Mouse (Mus musculus) intestine, embryonic 16.5 days (tissue): ENCODE data around the gene Ets1. TPM values are rescaled to one million over a fixed set of nuclear protein-coding genes. Genes with fewer than 3 reads are reported as not detected.

Source experiments
- ATAC-seq: fragments of 200-750 bp; cut with Nextera tagmentation; 2 replicates; pipeline ENCODE4 v1.8.0; 2017; ENCODE audit warnings: moderate TSS enrichment, moderate library complexity
- H3K27ac ChIP-seq: fragments of 300-500 bp; sonication (generic); 2 replicates; pipeline ENCODE4 v1.5.1; 2014; ENCODE audit warnings: mild to moderate bottlenecking, low read length
- H3K27me3 ChIP-seq: fragments of 300-500 bp; sonication (generic); replicated peaks from 2 replicates; pipeline ENCODE4 v1.6.1; 2014; ENCODE audit warnings: low read length, control low read depth, mixed read lengths; ENCODE audit not compliant: control insufficient read depth, insufficient read depth
- H3K36me3 ChIP-seq: fragments of 300-500 bp; sonication (generic); 2 replicates; pipeline ENCODE4 v1.6.1; 2014; ENCODE audit warnings: low read length, control low read depth; ENCODE audit not compliant: control insufficient read depth, insufficient read depth
- H3K4me1 ChIP-seq: fragments of 300-500 bp; sonication (generic); 2 replicates; pipeline ENCODE4 v1.6.1; 2014; ENCODE audit warnings: low read length, control low read depth, mixed read lengths; ENCODE audit not compliant: control insufficient read depth, insufficient read depth
- H3K4me2 ChIP-seq: fragments of 300-500 bp; sonication (generic); 2 replicates; pipeline ENCODE4 v1.6.1; 2014; ENCODE audit warnings: low read depth, low read length, control low read depth
- H3K4me3 ChIP-seq: fragments of 300-500 bp; sonication (generic); 2 replicates; pipeline ENCODE4 v1.5.1; 2014; ENCODE audit warnings: mild to moderate bottlenecking, low read length
- H3K9ac ChIP-seq: fragments of 300-500 bp; sonication (generic); 2 replicates; pipeline ENCODE4 v1.6.1; 2014; ENCODE audit warnings: low read depth, low read length
- H3K9me3 ChIP-seq: fragments of 300-500 bp; sonication (generic); 2 replicates; pipeline ENCODE4 v1.6.1; 2016; ENCODE audit warnings: low read length, control low read depth; ENCODE audit not compliant: control insufficient read depth
- WGBS: fragments of 180-500 bp; shearing (Covaris S2); extraction: QIAGEN DNeasy Blood & Tissue Kit; methylation state at CpG from one replicate; pipeline ENCODE4 v1.1.7; 2014; 5-methylcytosine and 5-hydroxymethylcytosine counted together
- polyA plus RNA-seq: library from polyadenylated mRNA; unstranded; fragments of >200 nt; fragmentation: Nextera tagmentation; extraction: Ambion mirVana; gene quantifications from 2 replicates; pipeline ENCODE4 v1.2.1, GENCODE M21; 2015

The Ets1 gene
- polyA plus RNA-seq, 1 experiment from 2014 or later = 33.0 TPM

DNA sequence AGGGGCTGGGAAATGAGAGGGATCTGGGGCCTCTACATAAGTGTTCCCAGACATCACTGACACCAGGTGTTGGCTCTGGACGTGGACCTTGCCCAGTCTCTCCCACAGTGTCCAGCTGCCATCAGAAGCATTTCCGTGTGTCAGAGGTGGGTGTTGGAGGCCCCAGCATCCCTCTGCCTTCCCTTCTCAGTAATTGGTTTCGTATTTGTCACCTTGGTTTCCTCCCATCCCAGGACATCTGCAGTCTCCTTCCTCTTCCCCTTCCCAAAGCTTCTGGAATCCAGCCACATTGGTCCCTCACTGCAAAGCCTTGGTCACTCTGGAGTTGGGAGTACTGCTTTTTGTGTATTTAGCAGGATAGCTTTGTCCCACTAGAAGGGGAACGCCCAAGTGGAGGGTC is 75.7 kb downstream of the Ets1 start:
- no peaks in the 10 kb centered on the region for H3K36me3 ChIP-seq
- H3K27ac ChIP-seq = no peak overlapping the region
- H3K9ac ChIP-seq = no peak overlapping the region
- H3K9me3 ChIP-seq = no peaks in the 10 kb centered on the region
- 68% methylated on average over 4 of the region's 4 CpGs for WGBS
- no peak overlapping the region for H3K4me3 ChIP-seq
- ATAC-seq = peak; percentile 41; the same call in 1 of the 2 replicates
- H3K4me1 ChIP-seq = peaks cover 56% of the 10 kb centered on the region
- no peaks in the 10 kb centered on the region for H3K27me3 ChIP-seq
- H3K4me2 ChIP-seq = no peak overlapping the region

GRCm38 (mm10) chr9:32712383-32712910 is 76.4 kb downstream of the Ets1 start:
- no peak for ATAC-seq
- Histone ChIP-seq H3K4me2 (no peak overlapping the region), H3K4me3 (no peak overlapping the region), H3K36me3 (no peaks in the 10 kb centered on the region), H3K27ac (no peak overlapping the region), H3K27me3 (no peaks in the 10 kb centered on the region), H3K9ac (no peak overlapping the region), H3K4me1 (peaks cover 61% of the 10 kb centered on the region), H3K9me3 (no peaks in the 10 kb centered on the region)
- WGBS = 86% methylated on average over 7 of the region's 7 CpGs

- Histone ChIP-seq H3K9ac (no peak overlapping the region), H3K4me3 (no peak overlapping the region), H3K4me1 (peaks cover 64% of the 10 kb centered on the region), H3K36me3 (no peaks in the 10 kb centered on the region), H3K4me2 (no peak overlapping the region), H3K27me3 (no peaks in the 10 kb centered on the region), H3K27ac (no peak overlapping the region), H3K9me3 (no peaks in the 10 kb centered on the region)
- ATAC-seq = no peak
- WGBS = 89% methylated on average over 1 of the region's 1 CpGs
Observed at GRCm38 (mm10) chr9:32713106-32713505, 77.1 kb downstream of the Ets1 start.

GRCm38 (mm10) chr9:32713790-32714189 is 77.8 kb downstream of the Ets1 start:
- H3K4me3 ChIP-seq = no peak overlapping the region
- no peak overlapping the region for H3K9ac ChIP-seq
- H3K4me1 ChIP-seq = peaks cover 66% of the 10 kb centered on the region
- H3K27me3 ChIP-seq = no peaks in the 10 kb centered on the region
- H3K27ac ChIP-seq = no peak overlapping the region
- WGBS = 49% methylated on average over 4 of the region's 4 CpGs
- H3K9me3 ChIP-seq = no peaks in the 10 kb centered on the region
- no peak overlapping the region for H3K4me2 ChIP-seq
- ATAC-seq = no peak
- H3K36me3 ChIP-seq = no peaks in the 10 kb centered on the region

DNA sequence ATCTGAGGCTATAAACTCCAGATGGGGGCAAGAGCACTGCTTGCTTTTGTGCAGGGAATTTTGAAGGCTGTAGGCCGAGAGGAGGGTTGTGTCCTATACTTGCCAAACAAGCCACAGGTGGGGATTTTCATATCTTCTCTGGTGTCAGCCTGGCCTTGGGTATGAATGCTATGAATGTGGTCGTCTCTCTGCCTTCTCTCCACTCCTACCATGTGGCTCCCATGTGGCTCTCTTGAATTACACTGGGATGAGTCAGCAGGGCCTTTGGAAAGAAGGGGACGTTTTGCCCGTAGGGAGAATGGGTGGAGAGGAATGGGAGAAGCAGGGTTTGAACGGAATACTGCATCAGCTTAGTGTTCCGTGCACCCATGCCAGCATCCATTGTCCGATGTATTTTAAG is 78.5 kb downstream of the Ets1 start:
- Histone ChIP-seq H3K27me3 (no peaks in the 10 kb centered on the region), H3K4me3 (no peak overlapping the region), H3K4me2 (no peak overlapping the region), H3K36me3 (no peaks in the 10 kb centered on the region), H3K9ac (no peak overlapping the region), H3K27ac (no peak overlapping the region), H3K4me1 (peaks cover 62% of the 10 kb centered on the region), H3K9me3 (no peaks in the 10 kb centered on the region)
- no peak for ATAC-seq
- 56% methylated on average over 7 of the region's 7 CpGs for WGBS

- peaks cover 64% of the 10 kb centered on the region for H3K4me1 ChIP-seq
- peak; percentile 66 for ATAC-seq
Observed at GRCm38 (mm10) chr9:32715806-32716466, 79.9 kb downstream of the Ets1 start.

GRCm38 (mm10) chr9:32717268-32717920 is 81.4 kb downstream of the Ets1 start:
- no peak for ATAC-seq
- Histone ChIP-seq H3K9me3 (no peaks in the 10 kb centered on the region), H3K4me3 (no peak overlapping the region), H3K27me3 (no peaks in the 10 kb centered on the region), H3K27ac (peak overlapping the region; percentile 27; the same call in 1 of the 2 replicates), H3K36me3 (no peaks in the 10 kb centered on the region), H3K4me1 (peaks cover 58% of the 10 kb centered on the region), H3K4me2 (no peak overlapping the region), H3K9ac (no peak overlapping the region)
- 66% methylated on average over 12 of the region's 12 CpGs for WGBS

More at GRCm38 (mm10) chr9:32715806-32716466, 79.9 kb downstream of the Ets1 start:
- Histone ChIP-seq H3K9me3 (no peaks in the 10 kb centered on the region), H3K27me3 (no peaks in the 10 kb centered on the region), H3K4me3 (no peak overlapping the region), H3K9ac (no peak overlapping the region), H3K4me2 (no peak overlapping the region), H3K27ac (peak overlapping the region; percentile 53), H3K36me3 (no peaks in the 10 kb centered on the region)
- 52% methylated on average over 9 of the region's 9 CpGs for WGBS

DNA sequence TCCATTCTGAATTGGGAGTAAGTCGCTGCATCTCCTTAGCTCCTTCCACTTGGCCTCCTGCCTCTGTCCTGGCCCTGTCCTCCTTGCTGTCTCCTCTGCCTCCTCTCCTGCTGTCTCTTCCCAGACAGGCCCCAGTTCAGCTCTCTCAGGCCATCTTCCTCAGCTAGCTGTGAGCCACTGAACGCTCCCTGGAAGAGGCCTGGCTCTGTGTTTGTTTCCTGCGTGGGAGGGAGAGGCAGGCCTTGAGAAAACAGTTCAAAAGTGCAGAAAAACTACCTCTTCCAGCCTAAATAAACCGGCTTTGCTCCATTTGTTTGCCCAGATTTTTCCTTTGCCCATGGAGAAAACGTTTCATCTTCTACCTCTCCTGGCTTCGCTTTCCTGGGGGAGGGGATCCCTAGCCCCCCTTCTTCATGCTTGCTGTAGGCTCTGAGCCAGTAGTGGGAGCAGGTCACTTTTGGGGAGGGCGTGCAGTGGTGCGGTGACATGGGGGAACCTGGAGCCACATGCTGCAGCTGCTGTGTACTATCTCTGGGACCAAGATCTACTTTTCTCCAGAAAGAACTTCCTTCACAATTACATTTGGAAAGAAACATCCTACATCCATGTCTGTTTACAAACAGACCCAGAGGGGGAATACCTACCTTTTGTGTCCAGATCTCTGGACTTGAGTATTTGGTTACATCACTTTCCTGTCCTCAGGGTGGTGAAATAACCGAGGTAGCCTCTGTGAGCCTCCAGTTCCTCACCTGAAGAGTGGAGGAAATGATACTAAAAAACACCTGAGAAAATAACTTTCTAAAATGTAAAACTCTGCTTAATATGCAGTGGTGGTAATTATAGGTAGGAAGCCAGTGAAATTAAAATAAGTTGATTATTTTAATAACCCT is 82.2 kb downstream of the Ets1 start:
- Histone ChIP-seq H3K4me3 (no peak overlapping the region), H3K4me1 (peaks cover 52% of the 10 kb centered on the region), H3K27me3 (no peaks in the 10 kb centered on the region), H3K9ac (peak overlapping the region; percentile 56), H3K36me3 (no peaks in the 10 kb centered on the region), H3K4me2 (no peak overlapping the region), H3K27ac (peak overlapping the region; percentile 46), H3K9me3 (no peaks in the 10 kb centered on the region)
- WGBS = 47% methylated on average over 9 of the region's 9 CpGs
- no peak for ATAC-seq

DNA sequence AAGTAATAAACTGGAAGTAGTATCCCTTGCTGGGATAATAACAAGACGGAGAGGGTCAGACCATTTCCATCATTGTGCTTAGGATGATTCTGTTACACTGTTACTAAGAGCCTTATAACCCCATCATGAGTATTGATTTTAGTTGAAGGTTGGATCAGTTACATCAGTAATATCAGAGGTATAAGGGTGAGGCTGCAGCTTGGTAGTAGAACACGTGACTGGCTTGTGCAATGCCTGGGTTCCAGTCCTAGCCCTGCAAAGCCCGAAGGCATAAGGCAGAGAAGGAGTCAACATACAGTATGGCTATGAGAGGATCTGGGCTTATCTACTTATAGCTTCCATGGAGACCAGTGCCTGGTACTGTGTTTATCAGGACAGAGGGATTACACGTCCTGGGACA is 82.8 kb downstream of the Ets1 start:
- H3K36me3 ChIP-seq = no peaks in the 10 kb centered on the region
- H3K4me1 ChIP-seq = peaks cover 46% of the 10 kb centered on the region
- ATAC-seq = no peak
- WGBS = 76% methylated on average over 4 of the region's 4 CpGs
- no peaks in the 10 kb centered on the region for H3K27me3 ChIP-seq
- no peak overlapping the region for H3K9ac ChIP-seq
- no peaks in the 10 kb centered on the region for H3K9me3 ChIP-seq
- H3K27ac ChIP-seq = no peak overlapping the region
- H3K4me2 ChIP-seq = no peak overlapping the region
- no peak overlapping the region for H3K4me3 ChIP-seq
